Mouse (Mus musculus): Measurements from ENCODE around the gene Otogl. TPM values are rescaled to one million over a fixed set of nuclear protein-coding genes. Genes with fewer than 3 reads are reported as not detected.

Otogl gene
- polyA plus RNA-seq, 1 experiment = not detected

GRCm38 (mm10) chr10:107925306-107925705 is 13.4 kb upstream of the Otogl start:
- no peak for TF ChIP-seq GATA1 (IDR thresholded peaks at IDR 0.05; ENCODE audit: low read length)

GRCm38 (mm10) chr10:107923860-107924259 is 11.9 kb upstream of the Otogl start:
- TF ChIP-seq GATA1 (IDR thresholded peaks at IDR 0.05; ENCODE audit: low read length) = no peak

- TF ChIP-seq GATA1 (IDR thresholded peaks at IDR 0.05; ENCODE audit: low read length) = no peak
Observed at GRCm38 (mm10) chr10:107922750-107923149, 10.8 kb upstream of the Otogl start.

GRCm38 (mm10) chr10:107921549-107921948 is 9.6 kb upstream of the Otogl start:
- no peak for TF ChIP-seq GATA1 (IDR thresholded peaks at IDR 0.05; ENCODE audit: low read length)

- TF ChIP-seq GATA1 (IDR thresholded peaks at IDR 0.05; ENCODE audit: low read length) = no peak
Observed at GRCm38 (mm10) chr10:107921134-107921533, 9.2 kb upstream of the Otogl start.

GRCm38 (mm10) chr10:107913013-107913412 is 1.1 kb upstream of the Otogl start:
- TF ChIP-seq GATA1 (IDR thresholded peaks at IDR 0.05; ENCODE audit: low read length) = no peak

- TF ChIP-seq GATA1 (IDR thresholded peaks at IDR 0.05; ENCODE audit: low read length) = no peak
Observed at GRCm38 (mm10) chr10:107906453-107906852, 5.5 kb downstream of the Otogl start.

GRCm38 (mm10) chr10:107905274-107906034 is 6.5 kb downstream of the Otogl start:
- TF ChIP-seq GATA1 (IDR thresholded peaks at IDR 0.05; ENCODE audit: low read length) = no peak

GRCm38 (mm10) chr10:107901958-107902357 is 10.0 kb downstream of the Otogl start:
- TF ChIP-seq GATA1 (IDR thresholded peaks at IDR 0.05; ENCODE audit: low read length) = no peak

- TF ChIP-seq GATA1 (IDR thresholded peaks at IDR 0.05; ENCODE audit: low read length) = no peak
Observed at GRCm38 (mm10) chr10:107901204-107901879, 10.6 kb downstream of the Otogl start.

GRCm38 (mm10) chr10:107899946-107900345 is 12.0 kb downstream of the Otogl start:
- TF ChIP-seq GATA1 (IDR thresholded peaks at IDR 0.05; ENCODE audit: low read length) = no peak

GRCm38 (mm10) chr10:107896158-107896557 is 15.8 kb downstream of the Otogl start:
- no peak for TF ChIP-seq GATA1 (IDR thresholded peaks at IDR 0.05; ENCODE audit: low read length)

- TF ChIP-seq GATA1 (IDR thresholded peaks at IDR 0.05; ENCODE audit: low read length) = no peak
Observed at GRCm38 (mm10) chr10:107894663-107895581, 17.0 kb downstream of the Otogl start.

- TF ChIP-seq GATA1 (IDR thresholded peaks at IDR 0.05; ENCODE audit: low read length) = no peak
Observed at GRCm38 (mm10) chr10:107890400-107890799, 21.5 kb downstream of the Otogl start.

- TF ChIP-seq GATA1 (IDR thresholded peaks at IDR 0.05; ENCODE audit: low read length) = no peak
Observed at GRCm38 (mm10) chr10:107872542-107872941, 39.4 kb downstream of the Otogl start.

- TF ChIP-seq GATA1 (IDR thresholded peaks at IDR 0.05; ENCODE audit: low read length) = no peak
Observed at GRCm38 (mm10) chr10:107872109-107872508, 39.8 kb downstream of the Otogl start.

Data from G1E-ER4 (cell line).